Mouse (Mus musculus) midbrain, embryonic 15.5 days (tissue): ENCODE results near the gene Rps28. TPM values are rescaled to one million over a fixed set of nuclear protein-coding genes. Genes with fewer than 3 reads are reported as not detected.

Experiments
- ATAC-seq: fragments of 200-750 bp; cut with Nextera tagmentation; replicated peaks from 2 replicates; pipeline ENCODE4 v1.8.0; 2017; ENCODE audit warnings: moderate TSS enrichment
- H3K27ac ChIP-seq: fragments of 300-500 bp; sonication (generic); 2 replicates; pipeline ENCODE4 v1.5.1; 2015; ENCODE audit warnings: mild to moderate bottlenecking, inconsistent platforms
- H3K27me3 ChIP-seq: fragments of 300-500 bp; sonication (generic); replicated peaks from 2 replicates; pipeline ENCODE4 v1.6.1; 2015; ENCODE audit warnings: inconsistent platforms
- H3K36me3 ChIP-seq: fragments of 300-500 bp; sonication (generic); replicated peaks from 2 replicates; pipeline ENCODE4 v1.6.1; 2015; ENCODE audit warnings: inconsistent platforms
- H3K4me1 ChIP-seq: fragments of 300-500 bp; sonication (generic); 2 replicates; pipeline ENCODE4 v1.6.1; 2015; ENCODE audit warnings: inconsistent platforms
- H3K4me2 ChIP-seq: fragments of 300-500 bp; sonication (generic); 2 replicates; pipeline ENCODE4 v1.6.1; 2015; ENCODE audit warnings: inconsistent platforms, mild to moderate bottlenecking, moderate library complexity
- H3K4me3 ChIP-seq: fragments of 300-500 bp; sonication (generic); 2 replicates; pipeline ENCODE4 v1.5.1; 2015; ENCODE audit warnings: mild to moderate bottlenecking, inconsistent platforms
- H3K9ac ChIP-seq: fragments of 300-500 bp; sonication (generic); 2 replicates; pipeline ENCODE4 v1.6.1; 2015; ENCODE audit warnings: mild to moderate bottlenecking, inconsistent platforms
- H3K9me3 ChIP-seq: fragments of 300-500 bp; sonication (generic); 2 replicates; pipeline ENCODE4 v1.6.1; 2016; ENCODE audit warnings: inconsistent platforms
- WGBS: fragments of 180-500 bp; shearing (Covaris S2); methylation state at CpG from one replicate; pipeline ENCODE4 v1.1.7; 2015; ENCODE audit warnings: mixed read lengths; 5-methylcytosine and 5-hydroxymethylcytosine counted together
- polyA plus RNA-seq: library from polyadenylated mRNA; unstranded; fragments of >200 nt; fragmentation: Nextera tagmentation; extraction: Ambion mirVana; gene quantifications from 2 replicates; pipeline ENCODE4 v1.2.1, GENCODE M21; 2015

Rps28 gene
- polyA plus RNA-seq, 1 experiment from 2014 or later, result 476 TPM

GRCm38 (mm10) chr17:33781124-33781977, 43.0 kb downstream of the Rps28 start, which contains the start of gene Angptl4:
Gene Angptl4, minus strand, starts transcription at chr17:33781830.
- Histone ChIP-seq H3K27ac (peak within 1 kb of the TSS; percentile 39), H3K27me3 (0 out of 2 replicates have a peak, but pooled peaks cover 3% of the 10 kb centered on the region), H3K36me3 (no peaks in the 10 kb centered on the region), H3K4me1 (peaks cover 13% of the 10 kb centered on the region), H3K9ac (peak within 1 kb of the TSS; percentile 40; the same call in 1 of the 2 replicates), H3K4me3 (peak within 1 kb of the TSS; percentile 46), H3K4me2 (peak within 1 kb of the TSS; percentile 82), H3K9me3 (no peaks in the 10 kb centered on the region)
- WGBS, result 1% methylated on average over 50 of the region's 50 CpGs
- peak; percentile 81 for ATAC-seq

GRCm38 (mm10) chr17:33780431-33780830, 43.9 kb downstream of the Rps28 start:
- ATAC-seq, result no peak
- Histone ChIP-seq H3K9ac (no peak overlapping the region), H3K4me3 (peak overlapping the region; percentile 46; the same call in 1 of the 2 replicates), H3K27me3 (0 out of 2 replicates have a peak, but pooled peaks cover 3% of the 10 kb centered on the region), H3K9me3 (no peaks in the 10 kb centered on the region), H3K27ac (no peak overlapping the region), H3K4me1 (peaks cover 13% of the 10 kb centered on the region), H3K4me2 (peak overlapping the region; percentile 82), H3K36me3 (no peaks in the 10 kb centered on the region)
- 85% methylated on average over 5 of the region's 5 CpGs for WGBS

- H3K27ac ChIP-seq, result no peak overlapping the region
- peaks cover 13% of the 10 kb centered on the region for H3K4me1 ChIP-seq
- 0 out of 2 replicates have a peak, but pooled peaks cover 3% of the 10 kb centered on the region for H3K27me3 ChIP-seq
- no peak for ATAC-seq
- H3K36me3 ChIP-seq, result no peaks in the 10 kb centered on the region
- peak overlapping the region; percentile 82; the same call in 1 of the 2 replicates for H3K4me2 ChIP-seq
- 91% methylated on average over 5 of the region's 5 CpGs for WGBS
- no peaks in the 10 kb centered on the region for H3K9me3 ChIP-seq
- H3K4me3 ChIP-seq, result no peak overlapping the region
- H3K9ac ChIP-seq, result no peak overlapping the region
Observed at GRCm38 (mm10) chr17:33779967-33780295, 44.4 kb downstream of the Rps28 start.

- H3K4me3 ChIP-seq, result no peak overlapping the region
- 0 out of 2 replicates have a peak, but pooled peaks cover 3% of the 10 kb centered on the region for H3K27me3 ChIP-seq
- H3K4me2 ChIP-seq, result peak overlapping the region; percentile 82; the same call in 1 of the 2 replicates
- no peak overlapping the region for H3K9ac ChIP-seq
- no peaks in the 10 kb centered on the region for H3K9me3 ChIP-seq
- H3K36me3 ChIP-seq, result no peaks in the 10 kb centered on the region
- ATAC-seq, result peak; percentile 65
- H3K27ac ChIP-seq, result peak overlapping the region; percentile 53; the same call in 1 of the 2 replicates
- H3K4me1 ChIP-seq, result peaks cover 13% of the 10 kb centered on the region
- WGBS, result 56% methylated on average over 9 of the region's 9 CpGs
Observed at GRCm38 (mm10) chr17:33779271-33779966, 44.9 kb downstream of the Rps28 start.

GRCm38 (mm10) chr17:33775287-33775686, 49.1 kb downstream of the Rps28 start:
- Histone ChIP-seq H3K4me1 (no peaks in the 10 kb centered on the region), H3K27me3 (no peaks in the 10 kb centered on the region), H3K27ac (no peak overlapping the region), H3K9me3 (no peaks in the 10 kb centered on the region), H3K36me3 (no peaks in the 10 kb centered on the region), H3K4me3 (no peak overlapping the region), H3K9ac (no peak overlapping the region), H3K4me2 (no peak overlapping the region)
- ATAC-seq, result no peak
- 93% methylated on average over 4 of the region's 4 CpGs for WGBS

DNA sequence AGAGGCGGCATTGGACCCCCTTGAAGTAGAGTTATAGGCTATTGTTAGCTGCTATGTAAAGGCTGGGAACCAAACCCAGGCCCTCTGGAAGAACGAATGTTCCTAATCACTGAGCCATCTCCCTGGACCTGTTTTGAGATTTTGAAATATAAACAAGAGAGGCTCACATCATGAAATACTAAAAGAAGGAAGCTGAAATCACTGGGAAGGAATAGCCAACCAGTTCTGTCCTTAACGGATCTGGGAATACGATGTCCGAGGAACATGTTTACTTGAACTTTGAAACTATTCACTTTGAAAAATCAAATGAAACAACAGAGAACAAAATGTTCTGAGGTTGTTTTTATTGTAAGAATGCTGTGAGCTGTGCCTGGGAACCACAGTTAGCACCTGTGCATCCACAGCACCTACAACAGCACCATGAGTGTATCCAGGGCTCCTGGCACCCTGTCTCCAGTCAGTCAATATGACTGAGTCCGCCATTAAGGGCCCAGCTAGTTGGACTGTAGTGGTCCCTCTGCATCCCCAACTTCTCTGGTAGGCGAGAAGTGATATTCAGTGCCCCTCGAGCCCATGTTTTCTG, 49.7 kb downstream of the Rps28 start:
- WGBS, result 90% methylated on average over 8 of the region's 8 CpGs
- H3K36me3 ChIP-seq, result no peaks in the 10 kb centered on the region
- no peak overlapping the region for H3K27ac ChIP-seq
- no peak overlapping the region for H3K4me2 ChIP-seq
- ATAC-seq, result no peak
- H3K4me3 ChIP-seq, result no peak overlapping the region
- no peaks in the 10 kb centered on the region for H3K4me1 ChIP-seq
- H3K9me3 ChIP-seq, result no peaks in the 10 kb centered on the region
- no peaks in the 10 kb centered on the region for H3K27me3 ChIP-seq
- H3K9ac ChIP-seq, result no peak overlapping the region

DNA sequence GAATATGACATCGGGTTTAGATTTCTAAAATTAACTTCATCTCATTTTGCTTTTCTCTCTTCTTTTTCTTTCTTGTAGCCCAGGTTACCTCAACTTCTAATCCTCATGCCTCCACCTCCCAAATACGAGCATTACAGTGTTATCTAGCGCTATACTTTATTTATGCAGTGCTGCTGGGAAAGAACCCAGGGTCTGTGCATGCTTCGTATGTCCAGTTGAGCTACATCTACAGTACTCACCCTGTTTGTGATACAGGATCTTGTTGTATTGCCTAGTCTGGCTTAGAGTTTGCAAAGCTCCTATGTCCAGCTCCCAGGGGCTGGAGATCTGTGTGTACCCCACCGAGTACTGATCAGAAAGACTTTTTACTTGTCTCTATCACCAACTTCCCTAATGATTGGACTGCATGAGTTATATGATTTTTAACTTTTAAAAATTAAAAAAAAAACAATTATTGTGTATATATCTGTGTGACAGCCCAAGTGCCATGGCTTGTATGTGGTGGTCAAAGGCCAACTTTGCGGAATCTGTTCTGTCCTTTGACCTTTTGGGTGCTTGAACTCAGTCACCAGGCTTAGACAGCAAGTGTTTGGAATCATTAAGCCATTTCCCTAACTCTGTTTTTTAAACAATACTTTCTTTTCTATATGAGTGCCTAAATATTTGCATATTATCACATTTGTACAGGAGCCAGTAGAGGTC, 50.3 kb downstream of the Rps28 start:
- 91% methylated on average over 6 of the region's 6 CpGs for WGBS
- Histone ChIP-seq H3K4me1 (no peaks in the 10 kb centered on the region), H3K4me3 (no peak overlapping the region), H3K4me2 (no peak overlapping the region), H3K27me3 (no peaks in the 10 kb centered on the region), H3K9me3 (no peaks in the 10 kb centered on the region), H3K9ac (no peak overlapping the region), H3K27ac (no peak overlapping the region), H3K36me3 (no peaks in the 10 kb centered on the region)
- ATAC-seq, result no peak

DNA sequence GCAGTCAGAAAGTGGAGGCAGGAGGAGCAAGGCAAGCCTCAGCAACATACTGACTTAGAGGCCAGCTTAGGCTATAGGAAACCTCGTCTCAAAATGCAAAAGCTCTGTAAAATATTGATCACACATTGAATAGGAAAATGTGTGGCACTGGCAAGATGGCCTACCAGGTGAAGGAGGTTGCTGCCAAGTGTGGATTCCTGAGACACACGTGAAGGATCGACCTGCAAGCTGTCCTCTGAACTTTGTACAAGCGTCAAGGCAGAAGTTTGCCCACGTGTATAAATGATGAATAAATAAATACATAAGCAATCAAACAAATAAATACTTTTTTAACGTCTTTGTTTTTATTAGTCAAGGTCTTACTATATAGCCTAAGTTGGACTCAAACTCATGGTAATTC, 50.9 kb downstream of the Rps28 start:
- Histone ChIP-seq H3K9me3 (no peaks in the 10 kb centered on the region), H3K36me3 (no peaks in the 10 kb centered on the region), H3K27ac (no peak overlapping the region), H3K4me2 (no peak overlapping the region), H3K4me3 (no peak overlapping the region), H3K9ac (no peak overlapping the region), H3K27me3 (no peaks in the 10 kb centered on the region), H3K4me1 (no peaks in the 10 kb centered on the region)
- WGBS, result 87% methylated on average over 6 of the region's 6 CpGs
- no peak for ATAC-seq

GRCm38 (mm10) chr17:33771617-33772016, 52.7 kb downstream of the Rps28 start:
- H3K27me3 ChIP-seq, result no peaks in the 10 kb centered on the region
- H3K36me3 ChIP-seq, result no peaks in the 10 kb centered on the region
- H3K9me3 ChIP-seq, result no peaks in the 10 kb centered on the region
- H3K4me3 ChIP-seq, result no peak overlapping the region
- H3K9ac ChIP-seq, result no peak overlapping the region
- ATAC-seq, result no peak
- H3K4me1 ChIP-seq, result no peaks in the 10 kb centered on the region
- H3K4me2 ChIP-seq, result no peak overlapping the region
- H3K27ac ChIP-seq, result no peak overlapping the region
- 88% methylated on average over 4 of the region's 4 CpGs for WGBS
